Mouse (Mus musculus): ENCODE data around the gene Nrp2.

GRCm38 (mm10) chr1:62774288-62775218 is 71.5 kb downstream of the Nrp2 start:
- TF ChIP-seq POLR2A (IDR thresholded peaks at IDR 0.05; ENCODE audit: control insufficient read depth, low read depth, low read length), result no peak
- no peak for TF ChIP-seq CTCF (IDR thresholded peaks at IDR 0.05; ENCODE audit: control insufficient read depth, insufficient read depth, insufficient replicate concordance, low read depth, low read length)
